Comparison of ENCODE assay signal across 8 mouse cellular contexts in the genomic region with DNA sequence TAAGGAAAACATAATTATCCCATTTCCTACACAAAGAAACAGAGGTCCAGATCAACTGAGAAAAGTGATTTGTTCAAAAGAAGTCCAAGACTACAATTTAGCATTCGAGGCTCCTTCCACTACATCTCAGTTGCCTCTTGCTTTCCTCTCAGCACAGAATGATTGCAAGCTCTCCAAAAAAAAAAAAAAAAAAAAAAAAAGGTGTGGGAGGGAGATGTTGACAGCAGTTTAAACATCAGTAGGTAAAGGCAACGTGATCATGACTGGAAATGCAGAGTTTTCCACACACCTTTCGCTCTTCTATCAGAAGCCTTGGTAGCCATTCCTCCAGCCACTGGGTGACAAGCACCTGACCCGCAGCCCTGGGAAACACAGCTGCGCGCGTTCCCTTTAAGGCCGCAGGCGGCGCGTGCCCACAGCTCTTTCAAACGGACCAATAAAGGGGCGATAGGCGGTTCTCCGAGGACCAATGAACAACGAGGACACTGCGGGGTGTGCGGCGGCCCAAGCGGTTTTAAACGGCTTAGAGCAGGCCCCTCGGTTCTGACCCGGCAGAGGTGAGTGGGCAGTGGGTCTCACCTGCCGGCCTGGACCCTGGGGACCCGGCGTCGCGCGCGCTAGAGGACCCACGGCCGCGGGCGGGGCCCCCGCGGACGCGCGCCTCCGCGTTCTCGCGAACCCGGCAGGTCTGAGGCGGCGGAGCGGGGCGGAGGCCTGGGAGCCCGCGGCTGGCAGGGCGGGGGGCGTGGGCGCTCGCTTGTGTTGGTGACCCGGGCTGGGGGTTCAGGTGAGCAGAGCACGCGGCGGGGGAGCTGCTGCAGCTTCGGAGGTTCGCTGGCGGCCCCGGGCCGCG. TPM values are rescaled to one million over a fixed set of nuclear protein-coding genes. Genes with fewer than 3 reads are reported as not detected.
DNase-seq lines count a peak whose midpoint lies in the region; ATAC-seq and TF ChIP-seq lines count a peak whose summit lies in the region.

A gene (plus strand): TSS at position 469 of the 853 bp plus-strand sequence.

- H3K4me1 ChIP-seq in erythroblast, embryonic 14.5 days (ENCODE audit: control insufficient read depth): peaks cover 34% of the 10 kb centered on the region
- H3K4me1 ChIP-seq in heart, embryonic 11.5 days (ENCODE audit: control insufficient read depth, insufficient read depth, low read length): no peaks in the 10 kb centered on the region; the same call in 1 of the 2 replicates
- H3K4me1 ChIP-seq in kidney, embryonic 16.5 days (ENCODE audit: insufficient read depth, low read length): peaks cover 3% of the 10 kb centered on the region
- peaks cover 2% of the 10 kb centered on the region for H3K4me1 ChIP-seq in liver, adult 2 months (ENCODE audit: control insufficient read depth, insufficient read depth, low read length)

- H3K4me2 ChIP-seq in heart, embryonic 11.5 days: peak within 1 kb of the TSS; percentile 76
- H3K4me2 ChIP-seq in kidney, embryonic 16.5 days (replicated peaks; ENCODE audit: low read depth, low read length): peak within 1 kb of the TSS; percentile 60
- peak within 1 kb of the TSS; percentile 80 for H3K4me2 ChIP-seq in myocyte (ENCODE audit: low read depth)

- peak within 1 kb of the TSS; percentile 99 for H3K9ac ChIP-seq in heart, embryonic 11.5 days (ENCODE audit: low read depth, low read length)
- peak within 1 kb of the TSS; percentile 96 for H3K9ac ChIP-seq in kidney, embryonic 16.5 days (replicated peaks; ENCODE audit: low read length)
- peak within 1 kb of the TSS; percentile 93 for H3K9ac ChIP-seq in liver, adult 2 months (ENCODE audit: low read depth, low read length)

- TF ChIP-seq POLR2A in brain, embryonic 14.5 days (IDR thresholded peaks at IDR 0.05; ENCODE audit: borderline replicate concordance, extremely low read depth, insufficient read depth, insufficient read length, poor library complexity, severe bottlenecking): peak; percentile 50
- TF ChIP-seq POLR2A in liver, adult 2 months (IDR thresholded peaks at IDR 0.05; ENCODE audit: extremely low read depth, insufficient read depth, low read length): 0 out of 2 replicates have a peak, but pooled peaks have one; percentile 3
- peak; percentile 54 for TF ChIP-seq POLR2A in myocyte (IDR thresholded peaks at IDR 0.05; ENCODE audit: insufficient read length, low read depth)

- peak within 1 kb of the TSS; percentile 75 for H3ac ChIP-seq in C2C12 (ENCODE audit: control insufficient read depth, insufficient read length, low read depth)
- H3ac ChIP-seq in myocyte (ENCODE audit: control insufficient read depth, insufficient read length): peak within 1 kb of the TSS; percentile 75

- H3K36me3 ChIP-seq in C2C12 (ENCODE audit: control insufficient read depth, insufficient read depth): peaks cover 20% of the 10 kb centered on the region
- peaks cover 32% of the 10 kb centered on the region for H3K36me3 ChIP-seq in erythroblast, embryonic 14.5 days (ENCODE audit: control insufficient read depth)
- peaks cover 5% of the 10 kb centered on the region for H3K36me3 ChIP-seq in heart, embryonic 11.5 days (ENCODE audit: control insufficient read depth, insufficient read depth, low read length)
- no peaks in the 10 kb centered on the region for H3K36me3 ChIP-seq in kidney, embryonic 16.5 days (ENCODE audit: insufficient read depth, low read length)
- H3K36me3 ChIP-seq in liver, adult 2 months (ENCODE audit: control insufficient read depth, insufficient read depth, low read length): no peaks in the 10 kb centered on the region
- peaks cover 7% of the 10 kb centered on the region for H3K36me3 ChIP-seq in myocyte (ENCODE audit: control insufficient read depth, insufficient read depth)
- H3K36me3 ChIP-seq in splenic B cell, adult 2 months (ENCODE audit: control insufficient read depth, insufficient read depth, low read length, poor library complexity, severe bottlenecking): no peaks in the 10 kb centered on the region

- H3K9me3 ChIP-seq in erythroblast, embryonic 14.5 days (ENCODE audit: control insufficient read depth, low read length): peaks cover 2% of the 10 kb centered on the region
- no peaks in the 10 kb centered on the region for H3K9me3 ChIP-seq in heart, embryonic 11.5 days (replicated peaks; ENCODE audit: control insufficient read depth, low read length)
- no peaks in the 10 kb centered on the region for H3K9me3 ChIP-seq in kidney, embryonic 16.5 days (ENCODE audit: low read length)

- peak; percentile 98 for DNase-seq in brain, embryonic 14.5 days (ENCODE audit: low read depth)
- DNase-seq in liver, adult 2 months (ENCODE audit: extremely low read depth, low read depth, low spot score): peak; percentile 81
- peak; percentile 92 for DNase-seq in splenic B cell, adult 2 months (ENCODE audit: low read depth, low spot score)

- H3K4me3 ChIP-seq in C2C12 (ENCODE audit: insufficient read depth, poor library complexity, severe bottlenecking) (peak within 1 kb of the TSS; percentile 81), myocyte (peak within 1 kb of the TSS; percentile 62)
- peak within 1 kb of the TSS; percentile 99 for H3K4me3 ChIP-seq in erythroblast, embryonic 14.5 days (replicated peaks)
- H3K4me3 ChIP-seq in heart, embryonic 11.5 days (ENCODE audit: low read depth, low read length): peak within 1 kb of the TSS; percentile 64
- peak within 1 kb of the TSS; percentile 93 for H3K4me3 ChIP-seq in kidney, embryonic 16.5 days (ENCODE audit: low read length)
- peak within 1 kb of the TSS; percentile 89 for H3K4me3 ChIP-seq in liver, adult 2 months (ENCODE audit: insufficient read depth, low read depth, low read length)

- H3K27me3 ChIP-seq in C2C12 (ENCODE audit: control insufficient read depth, insufficient read depth, insufficient read length): no peaks in the 10 kb centered on the region
- peaks cover 3% of the 10 kb centered on the region; the same call in 1 of the 2 replicates for H3K27me3 ChIP-seq in erythroblast, embryonic 14.5 days (ENCODE audit: control insufficient read depth)
- H3K27me3 ChIP-seq in heart, embryonic 11.5 days (ENCODE audit: control insufficient read depth, insufficient read depth, low read length): no peaks in the 10 kb centered on the region
- H3K27me3 ChIP-seq in kidney, embryonic 16.5 days (ENCODE audit: insufficient read depth, low read length): no peaks in the 10 kb centered on the region
- H3K27me3 ChIP-seq in liver, adult 2 months (ENCODE audit: control insufficient read depth, insufficient read depth, low read length): no peaks in the 10 kb centered on the region
- H3K27me3 ChIP-seq in myocyte (ENCODE audit: control insufficient read depth, insufficient read depth, insufficient read length): no peaks in the 10 kb centered on the region
- no peaks in the 10 kb centered on the region for H3K27me3 ChIP-seq in splenic B cell, adult 2 months (ENCODE audit: control insufficient read depth, insufficient read depth, low read length, poor library complexity, severe bottlenecking)

- no peak for TF ChIP-seq CTCF in C2C12 (IDR thresholded peaks at IDR 0.05; ENCODE audit: control insufficient read depth, insufficient read depth, insufficient read length)
- peak; percentile 46; the same call in 1 of the 2 replicates for TF ChIP-seq CTCF in brain, embryonic 14.5 days (IDR thresholded peaks at IDR 0.05; ENCODE audit: borderline replicate concordance, extremely low read depth, insufficient read depth, insufficient read length)
- 0 out of 2 replicates have a peak, but pooled peaks have one; percentile 11 for TF ChIP-seq CTCF in liver, adult 2 months (IDR thresholded peaks at IDR 0.05; ENCODE audit: low read depth, low read length)

- H3K79me2 ChIP-seq in C2C12 (ENCODE audit: control insufficient read depth, insufficient read depth) (peaks cover 52% of the 10 kb centered on the region), myocyte (ENCODE audit: control insufficient read depth, insufficient read depth) (peaks cover 50% of the 10 kb centered on the region)
- peaks cover 5% of the 10 kb centered on the region; the same call in 1 of the 2 replicates for H3K79me2 ChIP-seq in liver, adult 2 months (ENCODE audit: control insufficient read depth, insufficient read depth, low read length)

- peaks cover 47% of the 10 kb centered on the region for H3K79me3 ChIP-seq in C2C12 (ENCODE audit: low read depth)

- WGBS in heart, embryonic 11.5 days (ENCODE audit: insufficient replicate concordance): 1% methylated on average over 62 of the region's 64 CpGs
- WGBS in kidney, embryonic 16.5 days: under 1% methylated on average over 51 of the region's 64 CpGs
- WGBS in liver, adult 2 months: under 1% methylated on average over 63 of the region's 64 CpGs

- ATAC-seq in heart, embryonic 11.5 days (replicated peaks; ENCODE audit: insufficient number of reproducible peaks, low FRiP score, low TSS enrichment): peak; percentile 95
- ATAC-seq in kidney, embryonic 16.5 days (ENCODE audit: low FRiP score, low TSS enrichment): peak; percentile 99

- peak within 1 kb of the TSS; percentile 67 for H3K27ac ChIP-seq in heart, embryonic 11.5 days (ENCODE audit: low read depth, low read length)
- H3K27ac ChIP-seq in kidney, embryonic 16.5 days (ENCODE audit: low read length): peak within 1 kb of the TSS; percentile 86
- H3K27ac ChIP-seq in liver, adult 2 months (replicated peaks; ENCODE audit: insufficient read depth, low read depth, low read length): peak within 1 kb of the TSS; percentile 79

TF ChIP-seq in C2C12, 6 proteins besides CTCF, POLR2A, EP300 and RAD21:
- TF ChIP-seq FOSL1 (IDR thresholded peaks at IDR 0.05; ENCODE audit: insufficient read depth, low read length, poor library complexity, severe bottlenecking) (no peak), MAX (IDR thresholded peaks at IDR 0.05) (peak; percentile 58), USF1 (IDR thresholded peaks at IDR 0.05; ENCODE audit: low read depth) (peak; percentile 82)

TF ChIP-seq in myocyte, 11 proteins besides CTCF, POLR2A, EP300 and RAD21 (continues in another document):
- TF ChIP-seq POLR2AphosphoS2 (IDR thresholded peaks at IDR 0.05; ENCODE audit: insufficient read length, low read depth) (peak; percentile 31), SRF (IDR thresholded peaks at IDR 0.05; ENCODE audit: control insufficient read depth, insufficient read length, low read depth) (no peak), MAX (IDR thresholded peaks at IDR 0.05; ENCODE audit: low read depth) (no peak), USF1 (IDR thresholded peaks at IDR 0.05; ENCODE audit: low read depth) (peak; percentile 66), MYOD1 (IDR thresholded peaks at IDR 0.05; ENCODE audit: control insufficient read depth in 1 of 3, insufficient read length in 2 of 3, low read depth in 2 of 3) (peak in 2 of 3 experiments; percentile 29 to 38), TCF12 (IDR thresholded peaks at IDR 0.05; ENCODE audit: insufficient read depth, poor library complexity, severe bottlenecking) (no peak)

RNA-seq across cellular contexts. Expression of the gene that starts here (rescaled TPM):
- polyA plus RNA-seq in C2C12 (2012; fragmentation: generic; extraction: Trizol): 13.9 TPM
- 82.5 and 106 TPM in 2 replicates for polyA plus RNA-seq in brain, embryonic 14.5 days (2012; rRNA removed)
- polyA plus RNA-seq in erythroblast, embryonic 14.5 days (2012): 0.32 and 0.49 TPM in 2 replicates
- 62.2 and 77.6 TPM in 2 replicates for polyA plus RNA-seq in heart, embryonic 11.5 days (2014; fragmentation: Nextera tagmentation; extraction: Ambion mirVana)
- polyA plus RNA-seq in kidney, embryonic 16.5 days (2015; fragmentation: Nextera tagmentation; extraction: Ambion mirVana): 63.7 and 70.3 TPM in 2 replicates
- 12.9 and 14.9 TPM in 2 replicates for total RNA-seq in liver, adult 2 months (2014; rRNA removed)
- 1.9 TPM in 2 replicates for polyA plus RNA-seq in liver, adult 2 months (2012; rRNA removed)
- polyA plus RNA-seq in myocyte (2012; fragmentation: generic; extraction: Trizol): 12.6 TPM

Comparison
In these comparisons a context has a peak if more than half of its experiments do, and no peak if none do; other contexts are left out.
1. Peak in every context shown above with its lines: DNase-seq, ATAC-seq, H3K4me3 ChIP-seq and H3K27ac ChIP-seq.
2. POLR2A ChIP-seq: peak in every context shown above with its lines; median percentile 54 in myocyte; 50 in brain, embryonic 14.5 days; 3 in liver, adult 2 months.